Mouse (Mus musculus): Measurements from ENCODE around the gene Neil1. TPM values are rescaled to one million over a fixed set of nuclear protein-coding genes. Genes with fewer than 3 reads are reported as not detected.
A peak's percentile ranks its signal among the peaks of the same experiment; 100 is the strongest.

Neil1 gene
- polyA plus RNA-seq, 1 experiment = 15.3 TPM

DNA sequence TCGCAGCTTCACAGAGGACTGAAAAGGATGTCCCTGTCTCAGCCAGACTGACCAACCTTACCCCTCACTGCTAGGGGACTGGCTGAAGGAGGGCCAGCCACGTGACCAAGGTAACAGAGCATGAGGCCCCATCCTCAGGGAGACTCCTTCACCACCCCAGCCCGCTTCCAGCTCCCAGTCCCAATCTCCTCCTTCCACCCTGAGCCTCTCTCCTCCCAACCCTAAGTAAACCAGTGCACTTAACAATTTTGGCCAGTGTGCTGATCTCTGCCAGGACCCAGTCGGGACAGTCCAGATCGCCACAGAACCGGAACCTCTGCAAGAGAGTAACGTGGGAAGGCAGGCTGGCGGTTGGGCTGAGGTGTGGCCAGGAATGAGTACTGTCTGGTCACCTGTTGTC is 8.7 kb upstream of the Neil1 start:
- Histone ChIP-seq H3K27ac (ENCODE audit: insufficient read depth, low read length) (no peak overlapping the region), H3K4me1 (ENCODE audit: control insufficient read depth, insufficient read depth, low read length) (peaks cover 6% of the 10 kb centered on the region), H3K4me3 (ENCODE audit: insufficient read depth, low read length) (peak overlapping the region; percentile 78)
- TF ChIP-seq CTCF (IDR thresholded peaks at IDR 0.05; ENCODE audit: extremely low read depth, insufficient read depth, low read length) (no peak), POLR2A (IDR thresholded peaks at IDR 0.05; ENCODE audit: extremely low read depth, insufficient read depth, low read length) (no peak)

GRCm38 (mm10) chr9:57156383-57156782 is 8.3 kb upstream of the Neil1 start:
- TF ChIP-seq CTCF (IDR thresholded peaks at IDR 0.05; ENCODE audit: extremely low read depth, insufficient read depth, low read length) (no peak), POLR2A (IDR thresholded peaks at IDR 0.05; ENCODE audit: extremely low read depth, insufficient read depth, low read length) (no peak)
- H3K27ac ChIP-seq (ENCODE audit: insufficient read depth, low read length) = no peak overlapping the region
- H3K4me1 ChIP-seq (ENCODE audit: control insufficient read depth, insufficient read depth, low read length) = peaks cover 6% of the 10 kb centered on the region
- H3K4me3 ChIP-seq (ENCODE audit: insufficient read depth, low read length) = no peak overlapping the region

DNA sequence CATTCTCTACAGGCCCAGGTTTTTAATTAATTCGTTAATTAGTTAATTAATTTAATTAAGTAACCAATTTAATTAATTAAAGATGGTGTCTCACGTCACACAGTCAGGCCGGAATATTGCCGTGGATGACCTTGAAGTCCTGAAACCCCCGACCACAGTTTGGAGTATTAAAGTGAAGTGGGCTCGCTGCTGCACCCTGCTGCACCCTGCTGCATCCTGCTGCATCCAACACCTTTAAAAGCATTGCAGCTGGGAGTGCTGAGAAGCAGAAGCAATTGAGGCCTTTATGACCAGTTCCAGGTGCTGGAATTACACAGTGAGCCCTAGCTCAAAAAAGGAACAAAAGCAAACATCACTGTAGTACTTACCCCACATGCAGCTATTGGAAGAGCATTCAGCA is 4.2 kb upstream of the Neil1 start:
- no peak overlapping the region for H3K4me3 ChIP-seq (ENCODE audit: insufficient read depth, low read length)
- TF ChIP-seq POLR2A (IDR thresholded peaks at IDR 0.05; ENCODE audit: extremely low read depth, insufficient read depth, low read length) (no peak), CTCF (IDR thresholded peaks at IDR 0.05; ENCODE audit: extremely low read depth, insufficient read depth, low read length) (no peak)

DNA sequence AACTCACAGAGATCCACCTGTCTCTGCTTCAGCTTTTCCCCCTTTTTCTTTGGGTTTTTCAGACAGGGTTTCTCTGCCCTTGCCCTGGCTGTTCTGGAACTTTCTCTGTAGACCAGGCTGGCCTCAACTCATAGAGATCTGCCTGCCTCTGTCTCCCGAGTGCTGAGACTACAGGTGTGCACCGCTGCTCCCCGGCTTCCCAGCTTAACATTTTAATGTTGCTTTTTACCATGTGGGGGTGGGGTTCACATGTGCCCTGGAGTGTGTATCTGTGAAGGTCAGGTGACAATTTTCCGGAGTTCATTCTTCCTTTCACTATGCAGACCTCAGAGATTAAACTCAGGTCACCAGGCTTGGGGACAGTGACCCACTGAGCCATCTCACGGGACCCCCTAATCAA is 2.1 kb upstream of the Neil1 start:
- no peak for TF ChIP-seq CTCF (IDR thresholded peaks at IDR 0.05; ENCODE audit: extremely low read depth, insufficient read depth, low read length)
- no peak for TF ChIP-seq POLR2A (IDR thresholded peaks at IDR 0.05; ENCODE audit: extremely low read depth, insufficient read depth, low read length)
- no peak overlapping the region for H3K4me3 ChIP-seq (ENCODE audit: insufficient read depth, low read length)
- H3K4me1 ChIP-seq (ENCODE audit: control insufficient read depth, insufficient read depth, low read length) = peaks cover 5% of the 10 kb centered on the region
- H3K27ac ChIP-seq (ENCODE audit: insufficient read depth, low read length) = no peak overlapping the region

More for the DNA sequence above, 4.2 kb upstream of the Neil1 start:
- H3K27ac ChIP-seq (ENCODE audit: insufficient read depth, low read length) = no peak overlapping the region
- H3K4me1 ChIP-seq (ENCODE audit: control insufficient read depth, insufficient read depth, low read length) = peaks cover 7% of the 10 kb centered on the region

GRCm38 (mm10) chr9:57149021-57149420 is 916 bp upstream of the Neil1 start:
- no peak for TF ChIP-seq POLR2A (IDR thresholded peaks at IDR 0.05; ENCODE audit: extremely low read depth, insufficient read depth, low read length)
- no peak for TF ChIP-seq CTCF (IDR thresholded peaks at IDR 0.05; ENCODE audit: extremely low read depth, insufficient read depth, low read length)
- Histone ChIP-seq H3K27ac (ENCODE audit: insufficient read depth, low read length) (no peak overlapping the region), H3K4me1 (ENCODE audit: control insufficient read depth, insufficient read depth, low read length) (peaks cover 5% of the 10 kb centered on the region), H3K4me3 (ENCODE audit: insufficient read depth, low read length) (peak overlapping the region; percentile 80; the same call in 1 of the 2 replicates)

DNA sequence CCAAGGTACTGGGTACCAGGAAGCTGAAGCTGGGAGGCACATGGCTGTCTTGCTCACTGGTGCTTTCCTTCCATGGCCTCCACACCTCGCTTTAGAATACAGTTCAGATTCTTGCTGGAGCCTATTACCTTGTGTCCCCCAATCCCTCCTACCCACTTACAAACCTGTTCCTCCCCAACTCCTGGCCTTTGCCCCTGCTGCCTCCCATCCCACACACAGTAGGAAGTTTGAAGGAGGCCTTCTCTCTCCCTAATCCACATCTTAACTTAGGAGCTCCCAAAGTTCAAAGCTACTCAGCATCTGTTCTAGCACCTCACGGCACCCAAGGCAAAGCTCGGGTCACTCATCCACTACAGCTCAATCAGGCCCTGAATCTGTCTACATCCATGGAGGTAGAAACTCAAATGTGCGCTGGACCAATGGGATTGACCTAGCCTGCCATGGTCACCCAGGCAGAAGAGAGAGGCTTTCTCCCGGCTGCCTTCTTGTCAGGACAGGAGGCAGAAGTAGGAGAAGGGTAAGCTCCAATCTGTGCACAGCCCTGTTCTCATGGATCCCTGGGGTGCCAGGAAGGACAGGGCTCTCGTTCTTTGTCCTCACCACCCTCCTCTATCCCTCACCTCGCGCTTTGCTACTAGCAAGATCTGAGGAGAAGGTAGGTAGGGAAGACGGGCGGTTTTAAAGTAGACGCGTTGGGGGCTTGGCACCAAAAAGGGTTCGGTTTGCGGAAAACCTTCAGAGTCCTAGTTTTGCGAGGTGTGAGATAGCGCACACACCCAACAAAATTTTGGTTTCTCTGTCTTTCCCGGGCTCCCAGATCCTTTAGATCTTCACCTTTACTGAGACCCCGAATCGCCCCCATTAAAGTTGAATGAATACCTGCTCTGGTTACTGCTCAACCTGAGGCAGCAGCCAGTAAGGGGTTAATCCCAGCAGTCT is 631 bp downstream of the Neil1 start:
- H3K27ac ChIP-seq (ENCODE audit: insufficient read depth, low read length) = peak overlapping the region; percentile 51
- H3K4me3 ChIP-seq (ENCODE audit: insufficient read depth, low read length) = peak overlapping the region; percentile 80
- no peak for TF ChIP-seq CTCF (IDR thresholded peaks at IDR 0.05; ENCODE audit: extremely low read depth, insufficient read depth, low read length)
- peaks cover 5% of the 10 kb centered on the region for H3K4me1 ChIP-seq (ENCODE audit: control insufficient read depth, insufficient read depth, low read length)

- Histone ChIP-seq H3K4me3 (ENCODE audit: insufficient read depth, low read length) (peak overlapping the region; percentile 80; the same call in 1 of the 2 replicates), H3K27ac (ENCODE audit: insufficient read depth, low read length) (no peak overlapping the region), H3K4me1 (ENCODE audit: control insufficient read depth, insufficient read depth, low read length) (peaks cover 5% of the 10 kb centered on the region)
- no peak for TF ChIP-seq POLR2A (IDR thresholded peaks at IDR 0.05; ENCODE audit: extremely low read depth, insufficient read depth, low read length)
- TF ChIP-seq CTCF (IDR thresholded peaks at IDR 0.05; ENCODE audit: extremely low read depth, insufficient read depth, low read length) = no peak
Measured at GRCm38 (mm10) chr9:57146451-57147066, 1.5 kb downstream of the Neil1 start.

GRCm38 (mm10) chr9:57144830-57145229 is 3.3 kb downstream of the Neil1 start:
- peaks cover 5% of the 10 kb centered on the region for H3K4me1 ChIP-seq (ENCODE audit: control insufficient read depth, insufficient read depth, low read length)
- no peak for TF ChIP-seq CTCF (IDR thresholded peaks at IDR 0.05; ENCODE audit: extremely low read depth, insufficient read depth, low read length)

DNA sequence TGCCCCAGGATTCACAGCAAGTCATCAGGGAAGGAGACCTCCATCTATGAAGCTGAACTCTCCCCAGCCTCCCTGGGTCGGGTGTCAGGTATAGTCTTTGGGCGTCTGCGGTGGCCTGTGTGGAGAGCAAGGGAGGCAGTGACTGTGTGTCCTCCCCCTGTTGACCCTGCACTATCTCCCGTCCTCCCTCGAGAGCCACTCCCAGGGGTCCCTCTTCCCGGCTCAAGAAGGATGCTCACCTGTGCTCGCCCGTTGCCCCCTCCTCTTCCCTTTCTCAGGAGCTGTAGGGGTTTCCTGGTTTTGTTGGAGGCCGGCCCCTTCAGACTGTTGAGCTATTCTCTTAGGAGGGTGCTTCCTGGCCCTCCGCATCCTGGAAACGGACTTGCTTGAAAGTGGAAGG is 4.9 kb downstream of the Neil1 start:
- TF ChIP-seq POLR2A (IDR thresholded peaks at IDR 0.05; ENCODE audit: extremely low read depth, insufficient read depth, low read length) = no peak
- TF ChIP-seq CTCF (IDR thresholded peaks at IDR 0.05; ENCODE audit: extremely low read depth, insufficient read depth, low read length) = no peak
- Histone ChIP-seq H3K27ac (ENCODE audit: insufficient read depth, low read length) (no peak overlapping the region), H3K4me1 (ENCODE audit: control insufficient read depth, insufficient read depth, low read length) (peaks cover 5% of the 10 kb centered on the region), H3K4me3 (ENCODE audit: insufficient read depth, low read length) (no peak overlapping the region)

More at GRCm38 (mm10) chr9:57144830-57145229, 3.3 kb downstream of the Neil1 start:
- Histone ChIP-seq H3K27ac (ENCODE audit: insufficient read depth, low read length) (no peak overlapping the region; the same call in 1 of the 2 replicates), H3K4me3 (ENCODE audit: insufficient read depth, low read length) (no peak overlapping the region)
